Mouse (Mus musculus) intestine, postnatal 0 days (tissue): ENCODE measurements at regions not wholly inside any gene's neighbourhood (a gene's known extent, or its start where the extent isn't known, plus 50 kb on each side); places are given as distances from the start of the nearest gene placed in this dataset.
"Not testable (repeated sequence)": the region's sequence is repeated elsewhere in the genome, so short reads cannot be mapped to it uniquely, and the experiment has no call there.

ENCODE experiments used
- ATAC-seq: fragments of 200-750 bp; cut with Nextera tagmentation; 2 replicates; pipeline ENCODE4 v1.8.0; 2017; ENCODE audit warnings: mild to moderate bottlenecking, moderate TSS enrichment, moderate library complexity
- H3K27ac ChIP-seq: fragments of 300-500 bp; sonication (generic); 2 replicates; pipeline ENCODE4 v1.5.1; 2014; ENCODE audit warnings: mild to moderate bottlenecking, low read depth, low read length, moderate library complexity
- H3K27me3 ChIP-seq: fragments of 300-500 bp; sonication (generic); replicated peaks from 2 replicates; pipeline ENCODE4 v1.6.1; 2014; ENCODE audit warnings: low read length, mixed read lengths; ENCODE audit not compliant: control insufficient read depth, insufficient read depth
- H3K36me3 ChIP-seq: fragments of 300-500 bp; sonication (generic); 2 replicates; pipeline ENCODE4 v1.6.1; 2014; ENCODE audit warnings: mild to moderate bottlenecking, moderate library complexity; ENCODE audit not compliant: control insufficient read depth, insufficient read depth
- H3K4me1 ChIP-seq: fragments of 300-500 bp; sonication (generic); replicated peaks from 2 replicates; pipeline ENCODE4 v1.6.1; 2014; ENCODE audit warnings: antibody characterized with exemption, low read length, mixed read lengths; ENCODE audit not compliant: control insufficient read depth, insufficient read depth
- H3K4me2 ChIP-seq: fragments of 300-500 bp; sonication (generic); replicated peaks from 2 replicates; pipeline ENCODE4 v1.6.1; 2014; ENCODE audit warnings: low read depth, mild to moderate bottlenecking, moderate library complexity
- H3K4me3 ChIP-seq: fragments of 300-500 bp; sonication (generic); 2 replicates; pipeline ENCODE4 v1.5.1; 2014; ENCODE audit warnings: low read depth, low read length
- H3K9ac ChIP-seq: fragments of 300-500 bp; sonication (generic); 2 replicates; pipeline ENCODE4 v1.6.1; 2014; ENCODE audit warnings: mild to moderate bottlenecking, low read depth, low read length
- H3K9me3 ChIP-seq: fragments of 300-500 bp; sonication (generic); 2 replicates; pipeline ENCODE4 v1.6.1; 2016; ENCODE audit warnings: mixed run types; ENCODE audit not compliant: control insufficient read depth
- CTCF ChIP-seq: sonication (generic); IDR thresholded peaks from 2 replicates; pipeline ENCODE4 v1.5.1; 2016; ENCODE audit warnings: low read depth, mild to moderate bottlenecking, control low read depth, antibody characterized with exemption, moderate library complexity
- WGBS: fragments of 180-500 bp; shearing (Covaris S2); extraction: QIAGEN DNeasy Blood & Tissue Kit; methylation state at CpG from one replicate; pipeline ENCODE4 v1.1.7; 2014; 5-methylcytosine and 5-hydroxymethylcytosine counted together

DNA sequence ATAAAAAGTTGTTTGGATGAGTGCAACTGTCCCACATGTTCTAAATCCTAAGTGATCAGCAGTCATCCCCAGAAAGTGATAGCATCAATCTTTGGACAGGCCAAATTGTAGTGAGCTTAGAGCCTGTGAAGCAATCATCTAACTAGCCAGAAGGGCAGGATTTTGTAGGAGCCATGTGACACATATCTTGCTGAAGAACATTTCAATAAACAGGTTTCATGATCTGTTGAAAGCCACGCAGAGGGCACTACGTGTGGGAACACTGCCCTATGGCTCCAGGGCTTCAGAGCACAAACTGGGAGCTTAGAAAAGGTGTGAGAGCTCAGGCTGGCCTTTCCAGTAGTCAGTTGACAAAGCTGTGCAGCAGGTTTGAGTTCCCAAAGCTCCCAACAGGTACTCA lies 188.3 kb upstream of the Gm21897 start:
- 80% methylated on average over 2 of the region's 2 CpGs for WGBS
- no peak for TF ChIP-seq CTCF

DNA sequence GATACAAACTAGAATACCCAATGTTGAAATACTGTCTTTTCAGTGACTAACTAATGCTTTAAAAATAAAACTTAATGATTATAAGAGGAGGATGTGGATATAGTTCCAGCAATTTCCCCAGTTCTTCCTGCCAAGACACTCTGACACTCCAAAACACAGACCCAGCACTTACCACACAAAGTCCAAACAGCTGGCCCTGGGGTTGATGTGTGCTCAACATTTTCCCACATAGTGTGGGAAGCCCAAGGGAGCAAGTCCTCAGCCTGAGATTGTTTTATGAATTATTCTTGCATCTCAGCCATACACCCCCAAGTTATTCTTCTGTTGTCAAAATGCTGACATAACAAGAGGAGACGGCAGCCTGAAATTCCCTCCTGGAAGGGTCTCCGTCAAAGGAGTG lies 187.5 kb upstream of the Gm21897 start:
- no peak overlapping the region for H3K27ac ChIP-seq
- TF ChIP-seq CTCF, result no peak
- no peaks in the 10 kb centered on the region for H3K4me1 ChIP-seq
- no peak overlapping the region for H3K4me2 ChIP-seq
- no peak overlapping the region for H3K4me3 ChIP-seq
- ATAC-seq, result no peak
- no peak overlapping the region for H3K9ac ChIP-seq
- WGBS, result 82% methylated on average over 2 of the region's 2 CpGs
- H3K9me3 ChIP-seq, result no peaks in the 10 kb centered on the region
- H3K27me3 ChIP-seq, result no peaks in the 10 kb centered on the region
- H3K36me3 ChIP-seq, result no peaks in the 10 kb centered on the region

More for the DNA sequence above, 188.3 kb upstream of the Gm21897 start:
- H3K9me3 ChIP-seq, result no peaks in the 10 kb centered on the region
- no peak for ATAC-seq
- no peaks in the 10 kb centered on the region for H3K36me3 ChIP-seq
- H3K9ac ChIP-seq, result no peak overlapping the region
- no peak overlapping the region for H3K4me3 ChIP-seq
- H3K27me3 ChIP-seq, result no peaks in the 10 kb centered on the region
- H3K27ac ChIP-seq, result no peak overlapping the region
- H3K4me1 ChIP-seq, result no peaks in the 10 kb centered on the region
- no peak overlapping the region for H3K4me2 ChIP-seq

DNA sequence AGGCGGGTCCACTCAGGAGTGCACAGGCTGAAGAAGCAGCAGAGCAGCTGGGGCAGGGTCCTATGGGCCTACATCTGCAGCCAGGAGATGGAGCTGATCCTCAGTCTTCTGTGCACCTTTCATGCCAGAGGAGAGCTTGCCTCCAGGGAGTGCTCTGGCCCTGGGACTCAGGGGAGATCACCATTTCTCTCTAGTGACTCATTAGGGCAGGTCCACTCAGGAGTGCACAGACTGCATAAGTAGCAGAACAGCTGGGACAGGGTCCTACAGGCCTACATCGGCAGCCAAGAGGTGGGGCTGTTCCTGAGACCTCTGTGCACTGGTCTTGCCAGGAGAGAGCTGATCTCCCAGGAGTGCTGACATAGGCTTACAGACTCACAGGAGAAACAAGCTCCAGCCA lies 159.4 kb upstream of the Gm21897 start:
- Histone ChIP-seq H3K4me3 (no peak overlapping the region), H3K9me3 (no peaks in the 10 kb centered on the region), H3K4me2 (no peak overlapping the region), H3K4me1 (no peaks in the 10 kb centered on the region), H3K27me3 (no peaks in the 10 kb centered on the region), H3K36me3 (no peaks in the 10 kb centered on the region), H3K9ac (no peak overlapping the region), H3K27ac (no peak overlapping the region)
- WGBS, result 76% methylated on average over 2 of the region's 2 CpGs
- no peak for ATAC-seq
- no peak for TF ChIP-seq CTCF

DNA sequence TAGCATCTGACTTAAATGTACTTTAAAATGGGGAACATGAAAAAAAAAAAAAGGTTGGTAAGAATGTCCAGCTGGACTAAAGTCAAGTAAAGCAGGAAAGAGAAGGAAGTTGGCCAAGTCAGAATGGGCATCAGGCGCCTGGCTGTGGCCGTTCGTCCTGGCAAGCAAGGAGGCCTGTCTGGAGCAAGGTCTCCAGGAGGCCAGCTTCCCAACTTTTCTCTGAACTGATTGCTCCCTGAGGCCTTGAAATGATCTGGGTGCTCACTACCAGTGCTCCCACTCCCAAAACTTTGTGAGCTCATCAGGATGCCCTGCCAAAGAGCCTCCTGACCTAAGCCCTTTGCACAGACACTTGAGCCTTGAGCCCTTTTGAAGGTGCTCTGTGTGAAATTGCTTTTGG lies 141.7 kb upstream of the Gm21897 start:
- ATAC-seq, result no peak
- Histone ChIP-seq H3K36me3 (no peaks in the 10 kb centered on the region), H3K27me3 (no peaks in the 10 kb centered on the region), H3K4me3 (no peak overlapping the region), H3K27ac (no peak overlapping the region), H3K4me2 (no peak overlapping the region), H3K4me1 (no peaks in the 10 kb centered on the region), H3K9me3 (no peaks in the 10 kb centered on the region), H3K9ac (no peak overlapping the region)
- 87% methylated on average over 3 of the region's 3 CpGs for WGBS
- TF ChIP-seq CTCF, result no peak

DNA sequence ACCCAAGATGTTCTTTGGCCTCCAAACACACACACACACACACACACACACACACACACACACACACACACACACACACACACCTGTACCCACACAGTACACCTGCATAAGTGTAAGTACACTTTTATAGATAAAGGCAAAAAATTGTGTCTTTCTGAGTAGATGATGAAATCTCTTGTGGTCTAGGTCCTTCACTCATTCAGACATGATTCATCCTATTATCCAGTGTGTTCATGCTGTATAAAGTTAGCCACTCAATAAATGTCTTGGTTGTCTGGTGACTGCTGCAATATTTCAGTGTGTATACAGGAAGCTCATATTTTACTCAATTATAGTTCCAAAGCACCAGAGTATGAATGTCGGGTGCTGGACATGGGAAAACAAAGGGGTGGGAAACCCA lies 131.5 kb upstream of the Gm21897 start:
- ATAC-seq, result no peak
- TF ChIP-seq CTCF, result no peak
- no peaks in the 10 kb centered on the region for H3K36me3 ChIP-seq
- no peaks in the 10 kb centered on the region for H3K27me3 ChIP-seq
- no peaks in the 10 kb centered on the region for H3K4me1 ChIP-seq
- H3K27ac ChIP-seq, result no peak overlapping the region
- H3K9me3 ChIP-seq, result no peaks in the 10 kb centered on the region
- H3K4me2 ChIP-seq, result no peak overlapping the region
- 96% methylated on average over 1 of the region's 1 CpGs for WGBS
- H3K4me3 ChIP-seq, result no peak overlapping the region
- H3K9ac ChIP-seq, result no peak overlapping the region

DNA sequence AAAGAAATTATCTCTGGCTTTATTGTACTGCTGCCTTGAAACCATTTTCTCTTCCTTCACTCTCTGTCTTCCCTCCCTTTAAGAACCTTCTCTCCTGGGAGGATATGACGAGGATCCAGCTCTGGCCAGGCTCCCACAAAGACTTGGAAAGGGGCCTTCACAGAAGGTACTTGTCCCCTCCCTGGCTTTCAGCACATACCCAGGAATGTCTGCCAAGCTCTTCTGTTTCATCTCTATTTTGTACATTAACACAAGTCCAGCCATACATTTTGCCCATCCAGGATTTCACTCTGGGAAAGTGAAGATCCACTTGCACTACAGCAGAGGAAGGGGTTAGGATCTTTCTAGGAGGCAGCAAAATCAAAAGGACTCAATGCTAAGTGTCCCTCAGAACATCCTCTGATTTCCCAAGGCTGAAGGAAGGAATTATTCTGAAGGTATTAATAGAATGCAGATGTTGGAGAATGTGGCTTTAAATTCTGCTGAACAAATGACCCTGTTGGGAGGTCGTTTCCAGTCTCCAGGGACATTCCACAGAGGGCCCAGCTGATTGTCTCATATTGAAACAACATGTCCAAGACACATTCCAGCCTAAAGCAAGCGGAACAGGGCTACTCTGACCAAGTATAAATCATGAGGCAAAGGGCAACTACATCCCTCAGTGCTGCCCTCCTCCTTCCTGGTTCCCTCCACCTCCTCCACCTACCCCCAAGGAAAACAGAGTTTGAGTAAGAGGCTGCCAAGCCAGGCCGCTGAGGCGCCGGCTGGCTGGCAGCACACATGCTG lies 122.1 kb upstream of the Gm21897 start:
- no peaks in the 10 kb centered on the region for H3K27me3 ChIP-seq
- no peak overlapping the region for H3K9ac ChIP-seq
- WGBS, result 45% methylated on average over 6 of the region's 6 CpGs
- no peak overlapping the region for H3K4me3 ChIP-seq
- H3K4me1 ChIP-seq, result no peaks in the 10 kb centered on the region
- no peak for TF ChIP-seq CTCF
- H3K9me3 ChIP-seq, result no peaks in the 10 kb centered on the region
- H3K36me3 ChIP-seq, result no peaks in the 10 kb centered on the region
- no peak for ATAC-seq
- H3K4me2 ChIP-seq, result no peak overlapping the region
- H3K27ac ChIP-seq, result no peak overlapping the region

DNA sequence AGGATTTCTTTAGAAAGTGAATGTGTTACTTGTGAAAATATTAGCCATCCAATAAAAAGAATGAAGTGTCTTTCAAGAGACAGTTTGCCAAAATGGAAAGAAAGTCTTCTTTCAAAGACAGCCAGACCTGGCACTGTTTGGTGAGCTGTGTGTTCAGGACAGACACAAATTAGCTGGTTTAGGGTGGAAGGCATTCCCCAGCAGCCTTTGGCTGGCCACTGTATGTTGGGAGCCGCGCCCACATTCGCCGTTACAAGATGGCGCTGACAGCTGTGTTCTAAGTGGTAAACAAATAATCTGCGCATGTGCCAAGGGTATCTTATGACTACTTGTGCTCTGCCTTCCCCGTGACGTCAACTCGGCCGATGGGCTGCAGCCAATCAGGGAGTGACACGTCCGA lies 121.3 kb upstream of the Gm21897 start:
- not testable (repeated sequence) for H3K9me3 ChIP-seq, H3K36me3 ChIP-seq, H3K27me3 ChIP-seq, H3K4me1 ChIP-seq, H3K27ac ChIP-seq, H3K4me2 ChIP-seq, H3K9ac ChIP-seq, ATAC-seq, H3K4me3 ChIP-seq
- 89% methylated on average over 5 of the region's 12 CpGs for WGBS
